Mouse (Mus musculus): Measurements from ENCODE around the gene Gm45021. TPM values are rescaled to one million over a fixed set of nuclear protein-coding genes. Genes with fewer than 3 reads are reported as not detected.
A peak's percentile ranks its signal among the peaks of the same experiment; 100 is the strongest.

The Gm45021 gene
- polyA plus RNA-seq, 1 experiment from 2014 or later = not detected

- Histone ChIP-seq H3K9ac (replicated peaks) (peak within 1 kb of the TSS; percentile 70), H3K4me2 (peak within 1 kb of the TSS; percentile 71), H3K4me3 (replicated peaks) (peak within 1 kb of the TSS; percentile 56), H3K36me3 (peaks cover 16% of the 10 kb centered on the region), H3K27me3 (replicated peaks) (no peaks in the 10 kb centered on the region), H3K27ac (replicated peaks) (peak within 1 kb of the TSS; percentile 97), H3K4me1 (peaks cover 20% of the 10 kb centered on the region), H3K9me3 (replicated peaks) (no peaks in the 10 kb centered on the region)
- ATAC-seq (ENCODE audit: low FRiP score) = peak; percentile 94
- WGBS = under 1% methylated on average over 39 of the region's 39 CpGs
Measured at GRCm38 (mm10) chr6:48554280-48555103, 34.9 kb upstream of the Gm45021 start, which contains the start of gene Lrrc61. Gene Lrrc61 (plus strand): TSS chr6:48554796.

- no peaks in the 10 kb centered on the region for H3K9me3 ChIP-seq (replicated peaks)
- peak overlapping the region; percentile 56 for H3K4me3 ChIP-seq (replicated peaks)
- H3K4me1 ChIP-seq = peaks cover 20% of the 10 kb centered on the region
- 26% methylated on average over 14 of the region's 14 CpGs for WGBS
- peak; percentile 90 for ATAC-seq (ENCODE audit: low FRiP score)
- H3K36me3 ChIP-seq = peaks cover 22% of the 10 kb centered on the region
- peak overlapping the region; percentile 70 for H3K9ac ChIP-seq (replicated peaks)
- no peaks in the 10 kb centered on the region for H3K27me3 ChIP-seq (replicated peaks)
- peak overlapping the region; percentile 71 for H3K4me2 ChIP-seq
- peak overlapping the region; percentile 97 for H3K27ac ChIP-seq (replicated peaks)
Measured at GRCm38 (mm10) chr6:48555104-48555890, 34.1 kb upstream of the Gm45021 start.

- peak overlapping the region; percentile 71 for H3K4me2 ChIP-seq
- no peaks in the 10 kb centered on the region for H3K9me3 ChIP-seq (replicated peaks)
- 94% methylated on average over 3 of the region's 3 CpGs for WGBS
- no peaks in the 10 kb centered on the region for H3K27me3 ChIP-seq (replicated peaks)
- no peak overlapping the region; the same call in 1 of the 2 replicates for H3K4me3 ChIP-seq (replicated peaks)
- H3K36me3 ChIP-seq = peaks cover 26% of the 10 kb centered on the region
- peaks cover 20% of the 10 kb centered on the region for H3K4me1 ChIP-seq
- ATAC-seq (ENCODE audit: low FRiP score) = no peak
- H3K9ac ChIP-seq (replicated peaks) = no peak overlapping the region
- 0 out of 2 replicates have a peak overlapping the region, but pooled peaks have one; percentile 97 for H3K27ac ChIP-seq (replicated peaks)
Measured at GRCm38 (mm10) chr6:48555956-48556355, 33.5 kb upstream of the Gm45021 start.

GRCm38 (mm10) chr6:48565693-48566310, 23.6 kb upstream of the Gm45021 start:
- H3K27ac ChIP-seq (replicated peaks) = no peak overlapping the region
- ATAC-seq (ENCODE audit: low FRiP score) = no peak
- peaks cover 21% of the 10 kb centered on the region for H3K36me3 ChIP-seq
- H3K4me2 ChIP-seq = no peak overlapping the region
- H3K4me3 ChIP-seq (replicated peaks) = no peak overlapping the region
- no peaks in the 10 kb centered on the region for H3K27me3 ChIP-seq (replicated peaks)
- no peaks in the 10 kb centered on the region for H3K9me3 ChIP-seq (replicated peaks)
- H3K4me1 ChIP-seq = peaks cover 3% of the 10 kb centered on the region; the same call in 1 of the 2 replicates
- no peak overlapping the region for H3K9ac ChIP-seq (replicated peaks)
- 89% methylated on average over 4 of the region's 4 CpGs for WGBS

GRCm38 (mm10) chr6:48566312-48566711, 23.1 kb upstream of the Gm45021 start:
- no peak for ATAC-seq (ENCODE audit: low FRiP score)
- 45% methylated on average over 5 of the region's 5 CpGs for WGBS
- peaks cover 18% of the 10 kb centered on the region for H3K36me3 ChIP-seq

GRCm38 (mm10) chr6:48568036-48568984, 21.1 kb upstream of the Gm45021 start:
- Histone ChIP-seq H3K9me3 (replicated peaks) (no peaks in the 10 kb centered on the region), H3K9ac (replicated peaks) (no peak overlapping the region), H3K27me3 (replicated peaks) (no peaks in the 10 kb centered on the region), H3K27ac (replicated peaks) (no peak overlapping the region), H3K4me1 (peaks cover 3% of the 10 kb centered on the region; the same call in 1 of the 2 replicates), H3K4me3 (replicated peaks) (no peak overlapping the region), H3K36me3 (peaks cover 16% of the 10 kb centered on the region), H3K4me2 (no peak overlapping the region)
- WGBS = 81% methylated on average over 21 of the region's 21 CpGs
- ATAC-seq (ENCODE audit: low FRiP score) = no peak

More at GRCm38 (mm10) chr6:48566312-48566711, 23.1 kb upstream of the Gm45021 start:
- Histone ChIP-seq H3K4me1 (peaks cover 3% of the 10 kb centered on the region; the same call in 1 of the 2 replicates), H3K4me2 (no peak overlapping the region), H3K9me3 (replicated peaks) (no peaks in the 10 kb centered on the region), H3K4me3 (replicated peaks) (no peak overlapping the region), H3K27me3 (replicated peaks) (no peaks in the 10 kb centered on the region), H3K27ac (replicated peaks) (no peak overlapping the region), H3K9ac (replicated peaks) (no peak overlapping the region)

GRCm38 (mm10) chr6:48569065-48569807, 20.2 kb upstream of the Gm45021 start:
- H3K27me3 ChIP-seq (replicated peaks) = no peaks in the 10 kb centered on the region
- H3K4me2 ChIP-seq = no peak overlapping the region
- H3K4me3 ChIP-seq (replicated peaks) = no peak overlapping the region
- no peaks in the 10 kb centered on the region for H3K9me3 ChIP-seq (replicated peaks)
- H3K4me1 ChIP-seq = peaks cover 3% of the 10 kb centered on the region; the same call in 1 of the 2 replicates
- H3K36me3 ChIP-seq = peaks cover 9% of the 10 kb centered on the region
- WGBS = 91% methylated on average over 8 of the region's 8 CpGs
- H3K27ac ChIP-seq (replicated peaks) = no peak overlapping the region
- no peak overlapping the region for H3K9ac ChIP-seq (replicated peaks)
- ATAC-seq (ENCODE audit: low FRiP score) = no peak

- Histone ChIP-seq H3K4me1 (peaks cover 3% of the 10 kb centered on the region; the same call in 1 of the 2 replicates), H3K36me3 (no peaks in the 10 kb centered on the region), H3K27me3 (replicated peaks) (no peaks in the 10 kb centered on the region), H3K9me3 (replicated peaks) (no peaks in the 10 kb centered on the region), H3K4me3 (replicated peaks) (no peak overlapping the region), H3K9ac (replicated peaks) (no peak overlapping the region), H3K27ac (replicated peaks) (no peak overlapping the region), H3K4me2 (no peak overlapping the region)
- WGBS = 88% methylated on average over 5 of the region's 5 CpGs
- ATAC-seq (ENCODE audit: low FRiP score) = no peak
Measured at GRCm38 (mm10) chr6:48572014-48572413, 17.4 kb upstream of the Gm45021 start.

- no peak for ATAC-seq (ENCODE audit: low FRiP score)
- 44% methylated on average over 6 of the region's 6 CpGs for WGBS
Measured at GRCm38 (mm10) chr6:48572572-48573061, 16.8 kb upstream of the Gm45021 start, which contains the start of gene Rarres2. Gene Rarres2 (minus strand): TSS chr6:48572789.

GRCm38 (mm10) chr6:48573280-48573679, 16.1 kb upstream of the Gm45021 start:
- peaks cover 3% of the 10 kb centered on the region; the same call in 1 of the 2 replicates for H3K4me1 ChIP-seq
- no peak for ATAC-seq (ENCODE audit: low FRiP score)
- no peaks in the 10 kb centered on the region for H3K36me3 ChIP-seq
- H3K4me2 ChIP-seq = no peak overlapping the region
- no peak overlapping the region for H3K4me3 ChIP-seq (replicated peaks)
- H3K27me3 ChIP-seq (replicated peaks) = no peaks in the 10 kb centered on the region
- no peaks in the 10 kb centered on the region for H3K9me3 ChIP-seq (replicated peaks)
- 77% methylated on average over 10 of the region's 10 CpGs for WGBS
- H3K9ac ChIP-seq (replicated peaks) = no peak overlapping the region
- no peak overlapping the region for H3K27ac ChIP-seq (replicated peaks)

More at GRCm38 (mm10) chr6:48572572-48573061, 16.8 kb upstream of the Gm45021 start, which contains the start of gene Rarres2:
- Histone ChIP-seq H3K4me2 (no peak within 1 kb of the TSS), H3K4me3 (replicated peaks) (no peak within 1 kb of the TSS), H3K4me1 (peaks cover 3% of the 10 kb centered on the region; the same call in 1 of the 2 replicates), H3K36me3 (no peaks in the 10 kb centered on the region), H3K9me3 (replicated peaks) (no peaks in the 10 kb centered on the region), H3K27me3 (replicated peaks) (no peaks in the 10 kb centered on the region), H3K9ac (replicated peaks) (no peak within 1 kb of the TSS), H3K27ac (replicated peaks) (no peak within 1 kb of the TSS)
